Mouse (Mus musculus) ES-Bruce4 (cell line): Measurements from ENCODE around the gene Hif1an.

Source experiments
- CTCF ChIP-seq: IDR thresholded peaks from one replicate; pipeline ENCODE4 v1.8.1; 2011; ENCODE audit warnings: low read depth, low read length
- EP300 ChIP-seq: IDR thresholded peaks from 2 replicates; pipeline ENCODE4 v1.6.1; 2011; ENCODE audit warnings: low read depth, low read length; ENCODE audit not compliant: insufficient read depth
- POLR2A ChIP-seq: IDR thresholded peaks from one replicate; pipeline ENCODE4 v1.8.1; 2011; ENCODE audit warnings: low read length; ENCODE audit not compliant: insufficient read depth

DNA sequence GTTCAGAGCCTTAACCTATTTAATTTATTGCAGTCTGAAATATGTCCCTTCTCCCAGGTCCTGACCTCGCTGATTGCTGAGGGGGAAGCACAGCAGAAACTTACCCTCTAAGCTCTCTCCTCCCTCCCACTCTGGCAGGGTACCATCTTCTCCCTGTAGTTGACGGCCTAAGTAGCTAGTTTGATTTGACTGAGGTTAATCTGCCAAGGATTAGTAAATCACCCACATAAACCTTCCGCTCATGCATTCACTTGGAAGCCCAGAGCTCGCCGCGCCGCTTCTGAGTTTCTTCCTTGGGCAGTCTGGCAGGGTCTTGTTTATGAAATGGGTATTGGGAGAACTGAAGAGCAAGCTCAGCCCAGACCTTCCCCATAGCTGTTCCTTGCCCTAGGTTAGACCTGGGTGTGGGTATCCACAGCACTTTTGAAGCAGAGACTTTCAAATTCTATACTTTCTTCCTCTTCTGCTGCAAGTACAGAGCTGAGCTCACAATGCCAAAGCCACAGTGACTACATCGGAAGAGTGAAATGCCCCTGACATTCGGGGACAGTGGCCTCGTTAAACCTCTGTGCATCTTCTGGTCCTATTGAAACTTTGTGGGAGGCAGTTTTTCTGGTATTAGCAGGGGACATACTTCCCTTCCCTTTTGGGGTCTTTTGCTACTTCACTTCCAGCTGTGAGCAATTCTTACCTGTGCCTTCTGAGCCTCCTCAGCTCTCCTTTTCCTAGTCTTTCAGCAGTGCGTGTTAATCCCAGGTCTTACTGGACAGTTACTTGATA lies 49.4 kb upstream of the Hif1an start:
- TF ChIP-seq CTCF (no peak), EP300 (no peak), POLR2A (no peak)
